Mouse (Mus musculus): ENCODE data around the gene Zmiz2.
"Not testable (repeated sequence)": the region's sequence is repeated elsewhere in the genome, so short reads cannot be mapped to it uniquely, and the experiment has no call there.

Gene Zmiz2

GRCm38 (mm10) chr11:6413264-6413663, 24.4 kb downstream of the Zmiz2 start:
- Histone ChIP-seq H3K4me1 (replicated peaks; ENCODE audit: low read depth, low read length) (peaks cover 60% of the 10 kb centered on the region), H3K27me3 (ENCODE audit: insufficient read depth, low read length) (no peaks in the 10 kb centered on the region), H3K9me3 (ENCODE audit: low read length) (peaks cover 7% of the 10 kb centered on the region; the same call in 1 of the 2 replicates), H3K4me3 (replicated peaks; ENCODE audit: low read length) (0 out of 2 replicates have a peak overlapping the region, but pooled peaks have one; percentile 27), H3K36me3 (ENCODE audit: insufficient read depth, low read length) (peaks cover 21% of the 10 kb centered on the region)
- TF ChIP-seq POU5F1 (IDR thresholded peaks at IDR 0.05; ENCODE audit: borderline replicate concordance, low read length) (no peak), CTCF (conservative IDR thresholded peaks at IDR 0.05; ENCODE audit: low read length) (no peak), NANOG (IDR thresholded peaks at IDR 0.05; ENCODE audit: borderline replicate concordance, low read length) (no peak)

- H3K9me3 ChIP-seq (ENCODE audit: low read length), result peaks cover under 1% of the 10 kb centered on the region; the same call in 1 of the 2 replicates
These were observed 26.1 kb downstream of the Zmiz2 start, which contains the start of gene Ppia for GRCm38 (mm10) chr11:6414751-6415550. TSS of gene Ppia (plus strand) at chr11:6415443.

GRCm38 (mm10) chr11:6415551-6416404, 26.9 kb downstream of the Zmiz2 start:
- TF ChIP-seq NANOG (IDR thresholded peaks at IDR 0.05; ENCODE audit: borderline replicate concordance, low read length) (no peak), POU5F1 (IDR thresholded peaks at IDR 0.05; ENCODE audit: borderline replicate concordance, low read length) (no peak), CTCF (conservative IDR thresholded peaks at IDR 0.05; ENCODE audit: low read length) (no peak)
- peaks cover 45% of the 10 kb centered on the region for H3K36me3 ChIP-seq (ENCODE audit: insufficient read depth, low read length)
- peak overlapping the region; percentile 98 for H3K4me3 ChIP-seq (replicated peaks; ENCODE audit: low read length)
- H3K4me1 ChIP-seq (replicated peaks; ENCODE audit: low read depth, low read length), result peaks cover 66% of the 10 kb centered on the region
- H3K27me3 ChIP-seq (ENCODE audit: insufficient read depth, low read length), result no peaks in the 10 kb centered on the region
- H3K9me3 ChIP-seq (ENCODE audit: low read length), result no peaks in the 10 kb centered on the region

More at GRCm38 (mm10) chr11:6414751-6415550, 26.1 kb downstream of the Zmiz2 start, which contains the start of gene Ppia:
- TF ChIP-seq POU5F1 (IDR thresholded peaks at IDR 0.05; ENCODE audit: borderline replicate concordance, low read length) (no peak), NANOG (IDR thresholded peaks at IDR 0.05; ENCODE audit: borderline replicate concordance, low read length) (no peak), CTCF (conservative IDR thresholded peaks at IDR 0.05; ENCODE audit: low read length) (no peak)
- H3K27me3 ChIP-seq (ENCODE audit: insufficient read depth, low read length), result no peaks in the 10 kb centered on the region
- peak within 1 kb of the TSS; percentile 98 for H3K4me3 ChIP-seq (replicated peaks; ENCODE audit: low read length)
- H3K4me1 ChIP-seq (replicated peaks; ENCODE audit: low read depth, low read length), result peaks cover 65% of the 10 kb centered on the region
- H3K36me3 ChIP-seq (ENCODE audit: insufficient read depth, low read length), result peaks cover 36% of the 10 kb centered on the region

DNA sequence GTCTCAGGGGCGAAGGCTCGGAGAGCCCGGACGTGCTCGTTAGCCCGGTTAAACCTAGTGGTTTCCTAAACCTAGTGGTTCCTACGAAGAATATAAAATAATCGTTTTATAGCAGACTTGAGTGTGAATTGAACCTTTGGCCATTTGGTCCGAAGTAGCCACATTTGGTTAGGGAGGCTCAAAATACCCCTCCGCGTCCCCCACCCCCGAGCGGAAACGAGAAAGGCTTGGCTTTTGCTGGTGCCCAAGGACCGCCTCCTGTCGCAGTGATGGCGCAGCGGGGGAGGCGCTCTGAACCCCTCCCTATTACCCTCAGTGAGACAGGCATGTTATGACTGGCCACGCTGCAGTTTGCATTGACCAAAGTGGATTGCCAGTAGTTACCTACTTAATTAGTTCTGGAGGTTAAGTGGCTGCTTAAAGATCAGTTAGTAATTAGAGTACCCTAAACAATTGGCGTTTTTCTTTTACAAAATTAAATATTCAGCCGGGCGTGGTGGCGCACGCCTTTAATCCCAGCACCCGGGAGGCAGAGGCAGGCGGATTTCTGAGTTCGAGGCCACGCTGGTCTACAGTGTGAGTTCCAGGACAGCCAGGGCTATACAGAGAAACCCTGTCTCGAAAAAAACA, 27.6 kb downstream of the Zmiz2 start:
- TF ChIP-seq NANOG (IDR thresholded peaks at IDR 0.05; ENCODE audit: borderline replicate concordance, low read length), result peak; percentile 18; the same call in 1 of the 2 replicates
- TF ChIP-seq CTCF (conservative IDR thresholded peaks at IDR 0.05; ENCODE audit: low read length), result no peak
- Histone ChIP-seq H3K36me3 (ENCODE audit: insufficient read depth, low read length) (peaks cover 49% of the 10 kb centered on the region), H3K4me1 (replicated peaks; ENCODE audit: low read depth, low read length) (peaks cover 63% of the 10 kb centered on the region), H3K27me3 (ENCODE audit: insufficient read depth, low read length) (no peaks in the 10 kb centered on the region), H3K9me3 (ENCODE audit: low read length) (no peaks in the 10 kb centered on the region), H3K4me3 (replicated peaks; ENCODE audit: low read length) (peak overlapping the region; percentile 98)

- Histone ChIP-seq H3K36me3 (ENCODE audit: insufficient read depth, low read length) (peaks cover 49% of the 10 kb centered on the region), H3K27me3 (ENCODE audit: insufficient read depth, low read length) (no peaks in the 10 kb centered on the region), H3K4me1 (replicated peaks; ENCODE audit: low read depth, low read length) (peaks cover 57% of the 10 kb centered on the region), H3K4me3 (replicated peaks; ENCODE audit: low read length) (peak overlapping the region; percentile 98), H3K9me3 (ENCODE audit: low read length) (no peaks in the 10 kb centered on the region)
- TF ChIP-seq POU5F1 (IDR thresholded peaks at IDR 0.05; ENCODE audit: borderline replicate concordance, low read length) (no peak), NANOG (IDR thresholded peaks at IDR 0.05; ENCODE audit: borderline replicate concordance, low read length) (no peak), CTCF (conservative IDR thresholded peaks at IDR 0.05; ENCODE audit: low read length) (no peak)
These were observed 28.2 kb downstream of the Zmiz2 start for GRCm38 (mm10) chr11:6417069-6417468.

DNA sequence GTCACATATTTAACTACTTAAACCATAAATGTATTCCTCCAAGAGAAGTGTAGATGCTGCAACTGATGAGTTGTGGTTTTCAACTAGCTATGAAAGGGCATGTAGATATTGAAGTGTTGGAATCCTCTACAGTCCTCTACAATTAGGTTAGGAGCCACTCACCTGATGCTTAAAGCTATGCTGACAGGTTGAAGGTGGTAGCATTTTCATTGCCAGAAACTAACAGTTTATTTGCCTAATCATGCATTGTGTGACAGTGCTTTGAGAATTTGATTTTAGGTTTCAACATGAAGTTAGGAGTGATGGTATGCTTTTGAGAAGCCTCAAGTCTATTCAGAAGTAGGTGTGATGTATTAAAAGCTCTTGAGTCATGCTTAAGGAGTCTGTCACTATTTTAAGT, 28.6 kb downstream of the Zmiz2 start:
- Histone ChIP-seq H3K4me3 (replicated peaks; ENCODE audit: low read length) (peak overlapping the region; percentile 98), H3K27me3 (ENCODE audit: insufficient read depth, low read length) (no peaks in the 10 kb centered on the region), H3K36me3 (ENCODE audit: insufficient read depth, low read length) (peaks cover 53% of the 10 kb centered on the region), H3K9me3 (ENCODE audit: low read length) (no peaks in the 10 kb centered on the region), H3K4me1 (replicated peaks; ENCODE audit: low read depth, low read length) (peaks cover 53% of the 10 kb centered on the region)
- TF ChIP-seq POU5F1 (IDR thresholded peaks at IDR 0.05; ENCODE audit: borderline replicate concordance, low read length) (no peak), CTCF (conservative IDR thresholded peaks at IDR 0.05; ENCODE audit: low read length) (no peak), NANOG (IDR thresholded peaks at IDR 0.05; ENCODE audit: borderline replicate concordance, low read length) (no peak)

DNA sequence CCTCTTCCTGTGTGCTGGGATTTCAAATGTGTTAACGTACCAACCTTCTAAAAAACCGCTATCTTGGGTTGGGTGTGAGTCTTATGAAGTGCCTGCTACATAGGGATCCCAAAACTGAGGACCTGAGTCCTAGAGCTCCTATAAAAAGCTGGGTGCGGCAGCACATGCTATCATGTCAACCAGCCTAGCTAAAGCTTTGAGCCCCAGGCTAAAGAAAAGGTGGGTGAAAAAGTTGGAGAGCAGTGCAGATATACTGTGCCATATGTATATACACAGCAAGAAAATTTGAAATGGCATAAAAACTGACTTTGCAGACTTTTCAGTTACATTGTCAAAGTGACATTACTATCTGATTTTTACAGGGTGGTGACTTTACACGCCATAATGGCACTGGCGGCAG, 29.9 kb downstream of the Zmiz2 start:
- H3K9me3 ChIP-seq (ENCODE audit: low read length), result no peaks in the 10 kb centered on the region
- peaks cover 66% of the 10 kb centered on the region for H3K36me3 ChIP-seq (ENCODE audit: insufficient read depth, low read length)
- peak overlapping the region; percentile 98 for H3K4me3 ChIP-seq (replicated peaks; ENCODE audit: low read length)
- TF ChIP-seq POU5F1 (IDR thresholded peaks at IDR 0.05; ENCODE audit: borderline replicate concordance, low read length) (no peak), NANOG (IDR thresholded peaks at IDR 0.05; ENCODE audit: borderline replicate concordance, low read length) (no peak), CTCF (conservative IDR thresholded peaks at IDR 0.05; ENCODE audit: low read length) (no peak)
- peaks cover 54% of the 10 kb centered on the region for H3K4me1 ChIP-seq (replicated peaks; ENCODE audit: low read depth, low read length)
- no peaks in the 10 kb centered on the region for H3K27me3 ChIP-seq (ENCODE audit: insufficient read depth, low read length)

DNA sequence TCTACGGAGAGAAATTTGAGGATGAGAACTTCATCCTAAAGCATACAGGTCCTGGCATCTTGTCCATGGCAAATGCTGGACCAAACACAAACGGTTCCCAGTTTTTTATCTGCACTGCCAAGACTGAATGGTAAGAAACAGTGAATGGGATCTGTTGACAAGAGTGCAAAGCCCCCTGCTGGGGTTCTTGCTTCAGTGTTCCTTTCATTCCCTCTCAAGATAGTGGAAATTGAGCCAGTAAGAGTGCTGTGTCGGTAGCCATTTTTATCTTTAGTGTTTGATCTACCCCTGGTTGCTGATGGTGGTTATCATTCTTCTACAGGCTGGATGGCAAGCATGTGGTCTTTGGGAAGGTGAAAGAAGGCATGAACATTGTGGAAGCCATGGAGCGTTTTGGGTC, 30.3 kb downstream of the Zmiz2 start:
- not testable (repeated sequence) for H3K4me3 ChIP-seq (replicated peaks; ENCODE audit: low read length); H3K27me3 ChIP-seq (ENCODE audit: insufficient read depth, low read length); H3K9me3 ChIP-seq (ENCODE audit: low read length)
- Histone ChIP-seq H3K4me1 (replicated peaks; ENCODE audit: low read depth, low read length) (peaks cover 53% of the 10 kb centered on the region), H3K36me3 (ENCODE audit: insufficient read depth, low read length) (peaks cover 69% of the 10 kb centered on the region)

All from E14TG2a.4 (cell line).